Mouse (Mus musculus) heart, embryonic 10.5 days (tissue): ENCODE measurements around the gene Agfg2. TPM values are rescaled to one million over a fixed set of nuclear protein-coding genes. Genes with fewer than 3 reads are reported as not detected.
"Not testable (repeated sequence)": the region's sequence is repeated elsewhere in the genome, so short reads cannot be mapped to it uniquely, and the experiment has no call there.

Source experiments
- DNase-seq: peaks from one replicate; pipeline ENCODE4 v3.0.0-alpha.2; 2017; ENCODE audit warnings: low spot score
- H3K27ac ChIP-seq: fragments of 300-500 bp; sonication (generic); 2 replicates; pipeline ENCODE4 v1.5.1; 2016; ENCODE audit warnings: mild to moderate bottlenecking
- H3K27me3 ChIP-seq: fragments of 300-500 bp; sonication (generic); 2 replicates; pipeline ENCODE4 v1.6.1; 2016; ENCODE audit warnings: mild to moderate bottlenecking; ENCODE audit not compliant: poor library complexity, insufficient read depth, severe bottlenecking
- H3K36me3 ChIP-seq: fragments of 300-500 bp; sonication (generic); 2 replicates; pipeline ENCODE4 v1.6.1; 2016; ENCODE audit warnings: mild to moderate bottlenecking, moderate library complexity
- H3K4me1 ChIP-seq: fragments of 300-500 bp; sonication (generic); 2 replicates; pipeline ENCODE4 v1.6.1; 2016; ENCODE audit warnings: mild to moderate bottlenecking
- H3K4me3 ChIP-seq: fragments of 300-500 bp; sonication (generic); 2 replicates; pipeline ENCODE4 v1.5.1; 2016; ENCODE audit warnings: mild to moderate bottlenecking, moderate library complexity
- H3K9me3 ChIP-seq: fragments of 300-500 bp; sonication (generic); 2 replicates; pipeline ENCODE4 v1.6.1; 2016; ENCODE audit warnings: mild to moderate bottlenecking, moderate library complexity
- WGBS: fragments of 180-500 bp; shearing (Covaris S2); methylation state at CpG from one replicate; pipeline ENCODE4 v1.1.7; 2016; 5-methylcytosine and 5-hydroxymethylcytosine counted together
- polyA plus RNA-seq: library from polyadenylated mRNA; unstranded; fragments of >200 nt; fragmentation: Nextera tagmentation; extraction: Ambion mirVana; gene quantifications from 2 replicates; pipeline ENCODE4 v1.2.1, GENCODE M21; 2016

The Agfg2 gene
- polyA plus RNA-seq, 1 experiment from 2014 or later = 31.9 TPM

- 55% methylated on average over 9 of the region's 9 CpGs for WGBS
- Histone ChIP-seq H3K36me3 (peaks cover 30% of the 10 kb centered on the region), H3K4me3 (peak overlapping the region; percentile 19)
Observed at GRCm38 (mm10) chr5:137631171-137631570, 53.4 kb downstream of the Agfg2 start.

GRCm38 (mm10) chr5:137630602-137631001 lies 53.9 kb downstream of the Agfg2 start:
- H3K9me3 ChIP-seq = no peaks in the 10 kb centered on the region
- peaks cover 27% of the 10 kb centered on the region for H3K4me1 ChIP-seq
- no peaks in the 10 kb centered on the region for H3K27me3 ChIP-seq
- peaks cover 24% of the 10 kb centered on the region for H3K36me3 ChIP-seq
- no peak for DNase-seq
- WGBS = 29% methylated on average over 3 of the region's 3 CpGs
- H3K4me3 ChIP-seq = peak overlapping the region; percentile 75
- H3K27ac ChIP-seq = peak overlapping the region; percentile 92

More at GRCm38 (mm10) chr5:137631171-137631570, 53.4 kb downstream of the Agfg2 start:
- Histone ChIP-seq H3K27me3 (no peaks in the 10 kb centered on the region), H3K9me3 (no peaks in the 10 kb centered on the region), H3K4me1 (peaks cover 27% of the 10 kb centered on the region), H3K27ac (peak overlapping the region; percentile 92; the same call in 1 of the 2 replicates)
- DNase-seq = no peak

GRCm38 (mm10) chr5:137629906-137630545 lies 54.5 kb downstream of the Agfg2 start:
- H3K9me3 ChIP-seq = no peaks in the 10 kb centered on the region
- H3K27me3 ChIP-seq = no peaks in the 10 kb centered on the region
- peaks cover 18% of the 10 kb centered on the region for H3K36me3 ChIP-seq
- peaks cover 29% of the 10 kb centered on the region for H3K4me1 ChIP-seq
- 25% methylated on average over 6 of the region's 6 CpGs for WGBS
- H3K4me3 ChIP-seq = peak overlapping the region; percentile 75
- H3K27ac ChIP-seq = peak overlapping the region; percentile 92
- no peak for DNase-seq

GRCm38 (mm10) chr5:137629306-137629721 lies 55.2 kb downstream of the Agfg2 start:
- Histone ChIP-seq H3K4me3 (peak overlapping the region; percentile 75), H3K9me3 (no peaks in the 10 kb centered on the region)
- DNase-seq = peak; percentile 86

GRCm38 (mm10) chr5:137628498-137629305 lies 55.8 kb downstream of the Agfg2 start, which contains the start of the genes Fbxo24, Lrch4 and Gm20605:
Gene Fbxo24, minus strand, starts transcription at chr5:137629002.
Gene Lrch4, plus strand, starts transcription at chr5:137629121.
Gene Gm20605, plus strand, starts transcription at chr5:137629175.
- DNase-seq = peak; percentile 100
- H3K4me3 ChIP-seq = peak within 1 kb of the TSS; percentile 75
- no peaks in the 10 kb centered on the region for H3K27me3 ChIP-seq
- WGBS = under 1% methylated on average over 46 of the region's 46 CpGs
- H3K36me3 ChIP-seq = peaks cover 7% of the 10 kb centered on the region
- peak within 1 kb of the TSS; percentile 92 for H3K27ac ChIP-seq
- H3K9me3 ChIP-seq = no peaks in the 10 kb centered on the region
- peaks cover 33% of the 10 kb centered on the region for H3K4me1 ChIP-seq

More at GRCm38 (mm10) chr5:137629306-137629721, 55.2 kb downstream of the Agfg2 start:
- 0% methylated on average over 23 of the region's 23 CpGs for WGBS
- peaks cover 33% of the 10 kb centered on the region for H3K4me1 ChIP-seq
- H3K27me3 ChIP-seq = no peaks in the 10 kb centered on the region
- peak overlapping the region; percentile 92 for H3K27ac ChIP-seq
- peaks cover 13% of the 10 kb centered on the region for H3K36me3 ChIP-seq

GRCm38 (mm10) chr5:137627991-137628390 lies 56.5 kb downstream of the Agfg2 start:
- H3K4me3 ChIP-seq = peak overlapping the region; percentile 75
- no peaks in the 10 kb centered on the region for H3K27me3 ChIP-seq
- no peak for DNase-seq
- no peaks in the 10 kb centered on the region for H3K9me3 ChIP-seq
- H3K36me3 ChIP-seq = peaks cover under 1% of the 10 kb centered on the region; the same call in 1 of the 2 replicates
- H3K27ac ChIP-seq = peak overlapping the region; percentile 92
- WGBS = 5% methylated on average over 9 of the region's 9 CpGs
- peaks cover 33% of the 10 kb centered on the region for H3K4me1 ChIP-seq

GRCm38 (mm10) chr5:137623937-137624530 lies 60.5 kb downstream of the Agfg2 start:
- H3K27ac ChIP-seq = no peak overlapping the region

GRCm38 (mm10) chr5:137615347-137615746 lies 69.2 kb downstream of the Agfg2 start:
- H3K4me3 ChIP-seq = no peak overlapping the region

More at GRCm38 (mm10) chr5:137623937-137624530, 60.5 kb downstream of the Agfg2 start:
- DNase-seq = no peak
- Histone ChIP-seq H3K36me3 (no peaks in the 10 kb centered on the region), H3K9me3 (no peaks in the 10 kb centered on the region), H3K4me1 (peaks cover 6% of the 10 kb centered on the region), H3K4me3 (no peak overlapping the region), H3K27me3 (peaks cover 5% of the 10 kb centered on the region; the same call in 1 of the 2 replicates)
- WGBS = 80% methylated on average over 11 of the region's 11 CpGs

GRCm38 (mm10) chr5:137614921-137615320 lies 69.6 kb downstream of the Agfg2 start:
- peaks cover 42% of the 10 kb centered on the region for H3K4me1 ChIP-seq
- peaks cover 18% of the 10 kb centered on the region for H3K27me3 ChIP-seq
- H3K4me3 ChIP-seq, H3K36me3 ChIP-seq, H3K9me3 ChIP-seq, H3K27ac ChIP-seq, DNase-seq: not testable (repeated sequence)
- WGBS = 87% methylated on average over 2 of the region's 2 CpGs

More at GRCm38 (mm10) chr5:137615347-137615746, 69.2 kb downstream of the Agfg2 start:
- H3K36me3 ChIP-seq = no peaks in the 10 kb centered on the region
- no peaks in the 10 kb centered on the region for H3K9me3 ChIP-seq
- peaks cover 18% of the 10 kb centered on the region for H3K27me3 ChIP-seq
- peaks cover 37% of the 10 kb centered on the region for H3K4me1 ChIP-seq
- no peak for DNase-seq
- no peak overlapping the region for H3K27ac ChIP-seq
- 84% methylated on average over 7 of the region's 7 CpGs for WGBS

- 32% methylated on average over 11 of the region's 11 CpGs for WGBS
- H3K27ac ChIP-seq = peak within 1 kb of the TSS; percentile 93
- no peak for DNase-seq
- H3K4me1 ChIP-seq = peaks cover 51% of the 10 kb centered on the region
- H3K9me3 ChIP-seq = no peaks in the 10 kb centered on the region
- H3K27me3 ChIP-seq = peaks cover 12% of the 10 kb centered on the region
- H3K36me3 ChIP-seq = no peaks in the 10 kb centered on the region
- no peak within 1 kb of the TSS for H3K4me3 ChIP-seq
Observed at GRCm38 (mm10) chr5:137613550-137613949, 71.0 kb downstream of the Agfg2 start, which contains the start of gene Pcolce. Gene Pcolce, minus strand, starts transcription at chr5:137613784.

GRCm38 (mm10) chr5:137613076-137613475 lies 71.5 kb downstream of the Agfg2 start:
- Histone ChIP-seq H3K4me1 (peaks cover 56% of the 10 kb centered on the region), H3K36me3 (no peaks in the 10 kb centered on the region), H3K27ac (peak overlapping the region; percentile 93), H3K4me3 (no peak overlapping the region), H3K27me3 (peaks cover 15% of the 10 kb centered on the region), H3K9me3 (no peaks in the 10 kb centered on the region)
- no peak for DNase-seq
- WGBS = 69% methylated on average over 5 of the region's 5 CpGs

GRCm38 (mm10) chr5:137611245-137611602 lies 73.3 kb downstream of the Agfg2 start:
- Histone ChIP-seq H3K27ac (peak overlapping the region; percentile 93), H3K4me3 (peak overlapping the region; percentile 54), H3K4me1 (peaks cover 60% of the 10 kb centered on the region), H3K9me3 (no peaks in the 10 kb centered on the region), H3K27me3 (peaks cover 16% of the 10 kb centered on the region), H3K36me3 (peaks cover 17% of the 10 kb centered on the region)
- DNase-seq = peak; percentile 85
- WGBS = 0% methylated on average over 6 of the region's 6 CpGs
